Mouse (Mus musculus) layer of hippocampus, adult 6 months (tissue): ENCODE data around the gene Gpn1. TPM values are rescaled to one million over a fixed set of nuclear protein-coding genes. Genes with fewer than 3 reads are reported as not detected.

Source experiments
- long read RNA-seq, 2 experiments: library from polyadenylated mRNA; unstranded; transcript quantifications; one replicate each; pipeline ENCODE4 v2.0.0; 2019 to 2020
- polyA plus RNA-seq: library from polyadenylated mRNA; unstranded; fragments of <200 nt; fragmentation: Nextera tagmentation; gene quantifications from 2 replicates; pipeline ENCODE4 v1.2.3, GENCODE M21; 2021

Gpn1 gene
- polyA plus RNA-seq, result 42.8 and 49.2 TPM in 2 replicates
- long read RNA-seq, experiment 1, transcript Gpn1-201 (14 exons, 3,144 nt), result major isoform, 94 of 114 reads
- long read RNA-seq, experiment 1, partial matches to known transcripts, result 3 of 114 reads
- long read RNA-seq, experiment 1, other reads (novel, unspliced or antisense), result 17 of 114 reads
- long read RNA-seq, experiment 2, transcript Gpn1-201 (14 exons, 3,144 nt), result major isoform, 305 of 412 reads
- long read RNA-seq, experiment 2, partial matches to known transcripts, result 3 of 412 reads
- long read RNA-seq, experiment 2, other reads (novel, unspliced or antisense), result 104 of 412 reads

GRCm38 (mm10) chr5:31494513-31495297 is at the start of gene Gpn1:
Gene Gpn1, plus strand, starts transcription at chr5:31494741.

DNA sequence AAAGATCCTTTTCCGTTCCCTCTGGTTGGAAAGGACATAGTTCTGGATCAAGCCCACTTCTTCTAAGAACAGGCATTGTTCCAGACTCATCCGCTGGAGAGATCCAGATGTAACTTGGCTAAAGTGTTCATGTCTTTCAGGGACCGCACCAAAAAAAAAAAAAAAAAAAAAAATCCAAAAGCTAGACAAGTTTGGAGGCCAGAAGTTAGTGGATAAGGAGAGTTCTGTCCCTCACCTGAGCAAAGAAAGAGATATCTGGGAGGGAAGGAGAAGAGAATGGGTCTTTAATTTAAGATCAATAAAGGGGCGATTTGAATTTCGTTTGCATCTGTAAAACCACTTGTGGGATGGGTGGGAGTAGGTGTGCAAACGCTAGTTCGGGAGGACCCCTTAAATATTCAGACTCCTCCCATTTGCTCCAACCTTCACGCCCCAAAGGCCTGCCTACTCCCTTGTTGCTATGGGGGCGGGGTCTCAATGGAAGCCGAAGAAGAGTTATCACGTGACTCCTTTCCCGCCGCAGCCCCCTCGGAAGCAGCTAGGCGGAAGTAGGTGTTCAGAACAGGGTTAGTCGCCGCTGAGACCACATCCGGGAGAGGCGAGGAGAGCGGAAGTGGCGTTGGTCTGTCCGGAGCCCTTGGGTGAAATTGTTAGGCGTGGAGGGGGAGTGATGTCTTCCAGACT is 42.5 kb upstream of the Gpn1 start, which contains the start of gene Zfp512:
Gene Zfp512 (plus strand): TSS at position 554 of the 684 bp plus-strand sequence.

DNA sequence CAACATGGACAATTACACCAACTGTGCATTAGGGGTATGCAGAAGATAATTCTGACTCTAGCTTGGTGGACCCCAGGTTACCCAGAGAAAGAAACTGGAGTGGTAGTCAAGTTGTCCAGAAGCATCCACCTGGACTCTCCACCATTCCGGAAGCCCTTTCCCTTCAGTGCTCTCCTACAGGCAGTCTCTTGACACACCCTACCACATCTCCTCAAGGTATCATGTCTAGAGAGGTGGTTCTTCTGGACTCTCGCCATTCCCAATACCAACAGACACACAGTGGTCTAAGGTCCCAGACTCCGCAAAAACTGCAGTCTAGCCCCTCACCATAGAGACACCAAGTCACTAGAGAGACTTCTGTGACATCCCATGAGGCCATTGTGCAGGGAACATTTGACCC is 9.1 kb upstream of the Gpn1 start, which contains the start of gene 4930548H24Rik:
Gene 4930548H24Rik (plus strand): TSS at position 301 of the 400 bp plus-strand sequence.

DNA sequence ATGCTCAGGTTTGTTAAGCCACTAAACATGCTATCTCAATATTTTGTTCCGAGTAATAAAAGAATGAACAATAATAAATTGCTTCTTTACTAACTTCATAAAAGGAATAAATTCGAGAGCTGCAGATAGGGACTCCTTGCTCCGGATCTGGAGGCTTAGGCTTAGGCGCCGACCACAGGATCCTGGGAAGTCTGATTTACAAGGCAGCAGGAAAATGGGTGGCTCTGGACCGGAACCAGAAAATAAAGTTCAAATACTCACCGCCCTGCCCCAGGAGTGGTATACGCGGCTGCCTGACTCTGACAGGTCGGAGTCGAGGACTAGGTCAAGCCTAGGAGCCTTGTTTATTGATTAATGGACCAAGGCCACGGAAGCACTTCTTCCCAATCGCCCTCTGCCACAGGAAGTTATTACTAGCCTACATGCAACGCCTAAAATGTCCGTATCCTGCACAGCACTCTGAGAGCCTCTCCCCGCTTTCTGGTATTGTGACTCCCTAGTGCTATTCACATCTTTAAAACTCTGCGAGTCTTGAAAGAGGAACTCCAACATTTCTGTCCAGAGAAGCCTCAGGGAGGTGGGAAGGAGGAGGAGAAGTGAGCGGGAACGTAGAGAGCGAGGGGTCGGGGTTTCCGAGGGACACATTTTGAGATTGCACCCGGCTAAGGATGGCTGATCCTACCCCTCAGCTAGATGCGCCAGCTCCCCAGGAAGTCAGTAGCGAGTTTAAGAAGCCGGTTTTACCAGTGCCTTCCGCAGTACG is 32.0 kb downstream of the Gpn1 start, which contains the start of gene Slc4a1ap:
Gene Slc4a1ap (plus strand): TSS at position 642 of the 763 bp plus-strand sequence.

DNA sequence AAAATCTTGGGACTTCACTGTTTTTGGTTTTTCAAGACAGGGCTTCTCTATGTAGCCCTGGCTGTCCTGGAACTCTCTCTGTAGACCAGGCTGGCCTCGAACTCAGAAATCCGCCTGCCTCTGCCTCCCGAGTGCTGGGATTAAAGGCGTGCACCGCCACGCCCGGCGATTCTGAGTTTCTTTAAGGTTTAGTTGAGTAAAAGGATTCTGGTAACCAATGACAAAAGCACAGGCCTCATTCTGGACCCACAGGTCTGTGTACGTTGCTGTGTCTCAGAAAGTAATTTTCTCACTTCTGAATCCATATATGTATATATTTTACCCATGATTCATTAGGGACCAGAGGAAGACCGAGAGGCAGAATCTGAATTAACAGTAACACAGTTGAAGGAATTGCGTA is 33.2 kb downstream of the Gpn1 start, which contains the start of gene Supt7l:
Gene Supt7l (minus strand): TSS at position 101 of the 400 bp plus-strand sequence.

Other genes starting within 250 kb of the Gpn1 start
- 0.77 and 2.4 TPM in 2 replicates for gene Krtcap3, start 243.1 kb upstream of the Gpn1 start, polyA plus RNA-seq
- gene Ift172, start 203.6 kb upstream of the Gpn1 start, polyA plus RNA-seq, result 13.4 and 15.4 TPM in 2 replicates
- gene Fndc4, start 198.7 kb upstream of the Gpn1 start, polyA plus RNA-seq, result 72.5 and 92.3 TPM in 2 replicates
- gene Gckr, start 197.3 kb upstream of the Gpn1 start, polyA plus RNA-seq, result not detected in 2 replicates
- gene Zfp512, start 42.3 kb upstream of the Gpn1 start, polyA plus RNA-seq, result 20.5 and 27.4 TPM in 2 replicates
- gene 4930548H24Rik, start 9.0 kb upstream of the Gpn1 start, polyA plus RNA-seq, result not detected in 2 replicates
- gene Slc4a1ap, start 32.3 kb downstream of the Gpn1 start, polyA plus RNA-seq, result 11.2 and 13.6 TPM in 2 replicates
- 10.3 and 11.2 TPM in 2 replicates for gene Supt7l, start 33.1 kb downstream of the Gpn1 start, polyA plus RNA-seq
- gene Mrpl33, start 102.2 kb downstream of the Gpn1 start, polyA plus RNA-seq, result 277 and 324 TPM in 2 replicates
- gene Rbks, start 202.9 kb downstream of the Gpn1 start, polyA plus RNA-seq, result 2.3 and 2.9 TPM in 2 replicates
- gene Babam2, start 202.9 kb downstream of the Gpn1 start, polyA plus RNA-seq, result 96.6 and 101 TPM in 2 replicates